In the genomic region with DNA sequence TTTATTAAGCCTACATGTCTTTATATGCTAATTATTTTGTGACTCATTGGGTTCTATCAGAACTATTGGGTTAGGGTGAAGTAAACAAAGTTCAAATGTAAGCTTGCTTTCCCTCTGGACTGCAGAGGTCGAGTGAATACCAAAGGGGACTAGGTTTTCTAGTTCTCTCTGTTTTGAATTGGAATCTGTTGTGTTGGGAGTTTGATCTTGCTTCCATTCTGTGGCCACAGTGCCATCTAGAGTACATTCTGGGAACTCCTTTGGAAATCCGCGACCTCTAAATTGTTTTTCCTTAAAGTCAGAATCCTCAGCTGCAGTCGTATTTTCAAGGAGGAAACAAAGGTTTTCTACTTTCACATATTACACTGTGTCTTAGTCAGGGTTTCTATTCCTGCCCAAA, we compare ENCODE assay signal across 9 mouse cellular contexts. TPM values are rescaled to one million over a fixed set of nuclear protein-coding genes. Genes with fewer than 3 reads are reported as not detected.
DNase-seq lines count a peak whose midpoint lies in the region; ATAC-seq and TF ChIP-seq lines count a peak whose summit lies in the region.
"Had no signal": no experiment of that assay in that cellular context is flagged by ENCODE, and none has a peak within 500 bp of the region (broad histone marks: within the 10 kb centered on the region; RNA-seq: fewer than 3 reads in every experiment).

No protein-coding gene starts in this region.

- peak; percentile 37; the same call in 1 of the 2 replicates for TF ChIP-seq CTCF in liver, embryonic 14.5 days (IDR thresholded peaks at IDR 0.05; ENCODE audit: low read depth)

- ATAC-seq in liver, embryonic 14.5 days (ENCODE audit: insufficient read depth): no peak
- peak; percentile 61 for ATAC-seq in granulocyte monocyte progenitor cell, adult 5-6 weeks (replicated peaks; ENCODE audit: poor library complexity, severe bottlenecking)
- ATAC-seq in midbrain, embryonic 11.5 days (ENCODE audit: low FRiP score): no peak

- H3K4me3 ChIP-seq in liver, embryonic 14.5 days (ENCODE audit: insufficient read depth in 1 of 2, low read depth in 2 of 2, low read length in 2 of 2): no peak overlapping the region
- no peak overlapping the region for H3K4me3 ChIP-seq in midbrain, embryonic 11.5 days (ENCODE audit: low read depth, low read length)
- H3K4me3 ChIP-seq: heart, embryonic 15.5 days had no signal

- no peaks in the 10 kb centered on the region for H3K4me1 ChIP-seq in liver, embryonic 14.5 days (replicated peaks; ENCODE audit: control insufficient read depth in 2 of 2, insufficient read depth in 2 of 2, low read length in 1 of 2)
- 0 out of 2 replicates have a peak, but pooled peaks cover 3% of the 10 kb centered on the region for H3K4me1 ChIP-seq in midbrain, embryonic 11.5 days (ENCODE audit: control insufficient read depth, insufficient read depth, low read length)
- H3K4me1 ChIP-seq: heart, embryonic 15.5 days had no signal

- no peak for TF ChIP-seq EP300 in liver, embryonic 14.5 days (IDR thresholded peaks at IDR 0.05; ENCODE audit: low read depth)

- no peak overlapping the region for H3K4me2 ChIP-seq in liver, embryonic 14.5 days (ENCODE audit: low read depth)
- H3K4me2 ChIP-seq in midbrain, embryonic 11.5 days: no peak overlapping the region
- H3K4me2 ChIP-seq: heart, embryonic 15.5 days had no signal

- H3K27ac ChIP-seq in liver, embryonic 14.5 days: no peak overlapping the region
- H3K27ac ChIP-seq in midbrain, embryonic 11.5 days (ENCODE audit: low read depth, low read length): no peak overlapping the region
- H3K27ac ChIP-seq: heart, embryonic 15.5 days had no signal

- H3K27me3 ChIP-seq in liver, embryonic 14.5 days (ENCODE audit: control insufficient read depth, insufficient read depth, low read length): no peaks in the 10 kb centered on the region
- H3K27me3 ChIP-seq in midbrain, embryonic 11.5 days (ENCODE audit: control insufficient read depth, insufficient read depth, low read length): no peaks in the 10 kb centered on the region

- no peak overlapping the region for H3K9ac ChIP-seq in liver, embryonic 14.5 days (replicated peaks)
- no peak overlapping the region for H3K9ac ChIP-seq in midbrain, embryonic 11.5 days (ENCODE audit: low read length)
- H3K9ac ChIP-seq: heart, embryonic 15.5 days had no signal

- no peaks in the 10 kb centered on the region for H3K36me3 ChIP-seq in liver, embryonic 14.5 days (replicated peaks; ENCODE audit: control insufficient read depth, insufficient read depth, low read depth)
- no peaks in the 10 kb centered on the region for H3K36me3 ChIP-seq in midbrain, embryonic 11.5 days (ENCODE audit: control insufficient read depth, insufficient read depth, low read length)
- H3K36me3 ChIP-seq: heart, embryonic 15.5 days had no signal

- H3K9me3 ChIP-seq in liver, embryonic 14.5 days (ENCODE audit: control insufficient read depth, low read length): no peaks in the 10 kb centered on the region
- H3K9me3 ChIP-seq in midbrain, embryonic 11.5 days (ENCODE audit: control insufficient read depth, low read length): no peaks in the 10 kb centered on the region
- H3K9me3 ChIP-seq: heart, embryonic 15.5 days had no signal

- peak; percentile 28 for DNase-seq in cerebellum, adult 11 months
- DNase-seq in cerebellum, adult 9-11 months: no peak
- no peak for DNase-seq in liver, embryonic 14.5 days (ENCODE audit: low read depth in 3 of 3, low spot score in 3 of 3)
- no peak for DNase-seq in liver
- DNase-seq in cerebellum, adult 9-10 months: peak; percentile 52
- DNase-seq in midbrain, embryonic 11.5 days (ENCODE audit: low spot score, missing footprints): peak; percentile 96
- DNase-seq in spleen, postnatal 10 days (ENCODE audit: low spot score in 2 of 2): no peak

- WGBS in liver, embryonic 14.5 days (ENCODE audit: insufficient replicate concordance): 1% methylated on average over 4 of the region's 4 CpGs
- WGBS in midbrain, embryonic 11.5 days: 11% methylated on average over 4 of the region's 4 CpGs

RNA-seq across cellular contexts. Expression of a gene that starts 22.6 kb away (rescaled TPM):
- not detected in 2 replicates for polyA plus RNA-seq in liver, embryonic 14.5 days (2012; rRNA removed)
- polyA plus RNA-seq in liver, embryonic 14.5 days (2014; fragmentation: Nextera tagmentation; extraction: Ambion mirVana): not detected in 2 replicates
- not detected in 2 replicates for total RNA-seq in granulocyte monocyte progenitor cell, adult 5-6 weeks (2014; fragmentation: Nextera tagmentation)
- not detected in 2 replicates for total RNA-seq in granulocyte monocyte progenitor cell, adult 5-6 weeks (2017)
- polyA plus RNA-seq in midbrain, embryonic 11.5 days (2014; fragmentation: Nextera tagmentation; extraction: Ambion mirVana): not detected in 2 replicates
- polyA plus RNA-seq: heart, embryonic 15.5 days had no signal

Comparison
In these comparisons a context has a peak if more than half of its experiments do, and no peak if none do; other contexts are left out.
1. DNase-seq: peak in cerebellum, adult 11 months (single experiment), cerebellum, adult 9-10 months (single experiment) and midbrain, embryonic 11.5 days (single experiment); none in cerebellum, adult 9-11 months (single experiment), liver, embryonic 14.5 days (0 of 3), liver (single experiment) and spleen, postnatal 10 days (0 of 2).